Mouse (Mus musculus): ENCODE data around the gene Lamp2. TPM values are rescaled to one million over a fixed set of nuclear protein-coding genes. Genes with fewer than 3 reads are reported as not detected.
"Not testable (repeated sequence)": the region's sequence is repeated elsewhere in the genome, so short reads cannot be mapped to it uniquely, and the experiment has no call there.

Gene Lamp2
- 108 and 120 TPM in 2 replicates for polyA plus RNA-seq (2015; fragmentation: Nextera tagmentation; extraction: Ambion mirVana)

- Histone ChIP-seq H3K27ac (peak within 1 kb of the TSS; percentile 81), H3K4me1 (0 out of 2 replicates have a peak, but pooled peaks cover 2% of the 10 kb centered on the region), H3K9me3 (no peaks in the 10 kb centered on the region), H3K9ac (peak within 1 kb of the TSS; percentile 76), H3K4me3 (peak within 1 kb of the TSS; percentile 58), H3K27me3 (no peaks in the 10 kb centered on the region), H3K36me3 (peaks cover 7% of the 10 kb centered on the region), H3K4me2 (peak within 1 kb of the TSS; percentile 58)
- WGBS, result 18% methylated on average over 47 of the region's 47 CpGs
- ATAC-seq (ENCODE audit: insufficient number of reproducible peaks, insufficient read depth, low FRiP score, low TSS enrichment, low read depth), result peak; percentile 88; the same call in 1 of the 2 replicates
Measured at GRCm38 (mm10) chrX:38455890-38456634, at the start of gene Lamp2. TSS of gene Lamp2 (minus strand) at chrX:38456454.

GRCm38 (mm10) chrX:38504846-38505245 is 48.6 kb upstream of the Lamp2 start:
- 85% methylated on average over 14 of the region's 14 CpGs for WGBS
- no peaks in the 10 kb centered on the region for H3K4me1 ChIP-seq

GRCm38 (mm10) chrX:38502182-38502581 is 45.9 kb upstream of the Lamp2 start:
- H3K27ac ChIP-seq; H3K4me1 ChIP-seq; H3K27me3 ChIP-seq; ATAC-seq (ENCODE audit: insufficient number of reproducible peaks, insufficient read depth, low FRiP score, low TSS enrichment, low read depth); H3K36me3 ChIP-seq; H3K9ac ChIP-seq; H3K4me2 ChIP-seq; H3K9me3 ChIP-seq; H3K4me3 ChIP-seq: not testable (repeated sequence)
- 74% methylated on average over 5 of the region's 5 CpGs for WGBS

More at GRCm38 (mm10) chrX:38504846-38505245, 48.6 kb upstream of the Lamp2 start:
- Histone ChIP-seq H3K9ac (no peak overlapping the region), H3K36me3 (no peaks in the 10 kb centered on the region), H3K27ac (no peak overlapping the region), H3K9me3 (no peaks in the 10 kb centered on the region), H3K27me3 (no peaks in the 10 kb centered on the region), H3K4me3 (no peak overlapping the region), H3K4me2 (no peak overlapping the region)
- no peak for ATAC-seq (ENCODE audit: insufficient number of reproducible peaks, insufficient read depth, low FRiP score, low TSS enrichment, low read depth)

- not testable (repeated sequence) for H3K4me1 ChIP-seq; ATAC-seq (ENCODE audit: insufficient number of reproducible peaks, insufficient read depth, low FRiP score, low TSS enrichment, low read depth); H3K9me3 ChIP-seq; H3K27me3 ChIP-seq; H3K36me3 ChIP-seq; H3K9ac ChIP-seq; H3K27ac ChIP-seq
- peak overlapping the region; percentile 44 for H3K4me2 ChIP-seq
- 28% methylated on average over 20 of the region's 20 CpGs for WGBS
- peak overlapping the region; percentile 20; the same call in 1 of the 2 replicates for H3K4me3 ChIP-seq
Measured at GRCm38 (mm10) chrX:38485464-38485863, 29.2 kb upstream of the Lamp2 start.

- Histone ChIP-seq H3K4me3 (no peak overlapping the region), H3K9me3 (no peaks in the 10 kb centered on the region), H3K36me3 (no peaks in the 10 kb centered on the region), H3K27me3 (no peaks in the 10 kb centered on the region), H3K9ac (no peak overlapping the region), H3K27ac (no peak overlapping the region), H3K4me1 (no peaks in the 10 kb centered on the region), H3K4me2 (no peak overlapping the region)
- WGBS, result 65% methylated on average over 1 of the region's 1 CpGs
- no peak for ATAC-seq (ENCODE audit: insufficient number of reproducible peaks, insufficient read depth, low FRiP score, low TSS enrichment, low read depth)
Measured at GRCm38 (mm10) chrX:38478583-38478982, 22.3 kb upstream of the Lamp2 start.

GRCm38 (mm10) chrX:38473537-38474299 is 17.5 kb upstream of the Lamp2 start:
- Histone ChIP-seq H3K4me3 (peak overlapping the region; percentile 48), H3K9me3 (no peaks in the 10 kb centered on the region), H3K36me3 (no peaks in the 10 kb centered on the region), H3K4me2 (peak overlapping the region; percentile 55), H3K27ac (peak overlapping the region; percentile 90), H3K27me3 (no peaks in the 10 kb centered on the region), H3K9ac (peak overlapping the region; percentile 65), H3K4me1 (no peaks in the 10 kb centered on the region)
- 23% methylated on average over 32 of the region's 32 CpGs for WGBS
- peak; percentile 86; the same call in 1 of the 2 replicates for ATAC-seq (ENCODE audit: insufficient number of reproducible peaks, insufficient read depth, low FRiP score, low TSS enrichment, low read depth)

GRCm38 (mm10) chrX:38473164-38473536 is 16.9 kb upstream of the Lamp2 start:
- H3K4me2 ChIP-seq, result peak overlapping the region; percentile 55
- 22% methylated on average over 10 of the region's 10 CpGs for WGBS
- H3K27me3 ChIP-seq, result no peaks in the 10 kb centered on the region
- peak overlapping the region; percentile 48 for H3K4me3 ChIP-seq
- no peaks in the 10 kb centered on the region for H3K9me3 ChIP-seq
- H3K9ac ChIP-seq, result no peak overlapping the region
- H3K36me3 ChIP-seq, result no peaks in the 10 kb centered on the region
- H3K4me1 ChIP-seq, result no peaks in the 10 kb centered on the region
- ATAC-seq (ENCODE audit: insufficient number of reproducible peaks, insufficient read depth, low FRiP score, low TSS enrichment, low read depth), result no peak
- H3K27ac ChIP-seq, result peak overlapping the region; percentile 90; the same call in 1 of the 2 replicates

- no peak overlapping the region for H3K9ac ChIP-seq
- no peaks in the 10 kb centered on the region for H3K27me3 ChIP-seq
- no peak for ATAC-seq (ENCODE audit: insufficient number of reproducible peaks, insufficient read depth, low FRiP score, low TSS enrichment, low read depth)
- no peaks in the 10 kb centered on the region for H3K4me1 ChIP-seq
- H3K4me3 ChIP-seq, result no peak overlapping the region
- no peak overlapping the region for H3K27ac ChIP-seq
- no peaks in the 10 kb centered on the region for H3K36me3 ChIP-seq
- H3K9me3 ChIP-seq, result no peaks in the 10 kb centered on the region
- no peak overlapping the region for H3K4me2 ChIP-seq
Measured at GRCm38 (mm10) chrX:38466236-38466635, 10.0 kb upstream of the Lamp2 start.

GRCm38 (mm10) chrX:38463160-38463559 is 6.9 kb upstream of the Lamp2 start:
- Histone ChIP-seq H3K4me1 (no peaks in the 10 kb centered on the region), H3K9ac (no peak overlapping the region), H3K4me3 (no peak overlapping the region), H3K36me3 (no peaks in the 10 kb centered on the region), H3K27me3 (no peaks in the 10 kb centered on the region), H3K9me3 (no peaks in the 10 kb centered on the region), H3K27ac (no peak overlapping the region), H3K4me2 (no peak overlapping the region)
- no peak for ATAC-seq (ENCODE audit: insufficient number of reproducible peaks, insufficient read depth, low FRiP score, low TSS enrichment, low read depth)
- WGBS, result 87% methylated on average over 2 of the region's 2 CpGs

- H3K4me2 ChIP-seq, result no peak overlapping the region
- H3K36me3 ChIP-seq, result no peaks in the 10 kb centered on the region
- H3K4me3 ChIP-seq, result no peak overlapping the region
- no peak overlapping the region for H3K27ac ChIP-seq
- no peak for ATAC-seq (ENCODE audit: insufficient number of reproducible peaks, insufficient read depth, low FRiP score, low TSS enrichment, low read depth)
- no peak overlapping the region for H3K9ac ChIP-seq
- no peaks in the 10 kb centered on the region for H3K4me1 ChIP-seq
- WGBS, result 81% methylated on average over 5 of the region's 5 CpGs
- no peaks in the 10 kb centered on the region for H3K9me3 ChIP-seq
- no peaks in the 10 kb centered on the region for H3K27me3 ChIP-seq
Measured at GRCm38 (mm10) chrX:38462101-38462500, 5.8 kb upstream of the Lamp2 start.

GRCm38 (mm10) chrX:38460887-38461286 is 4.6 kb upstream of the Lamp2 start:
- WGBS, result 60% methylated on average over 3 of the region's 3 CpGs
- no peak for ATAC-seq (ENCODE audit: insufficient number of reproducible peaks, insufficient read depth, low FRiP score, low TSS enrichment, low read depth)
- Histone ChIP-seq H3K27ac (no peak overlapping the region), H3K27me3 (no peaks in the 10 kb centered on the region), H3K36me3 (no peaks in the 10 kb centered on the region), H3K4me3 (no peak overlapping the region), H3K4me2 (no peak overlapping the region), H3K4me1 (no peaks in the 10 kb centered on the region), H3K9me3 (no peaks in the 10 kb centered on the region), H3K9ac (no peak overlapping the region)

- no peak overlapping the region for H3K4me2 ChIP-seq
- no peak for ATAC-seq (ENCODE audit: insufficient number of reproducible peaks, insufficient read depth, low FRiP score, low TSS enrichment, low read depth)
Measured at GRCm38 (mm10) chrX:38459076-38459475, 2.8 kb upstream of the Lamp2 start.

More at GRCm38 (mm10) chrX:38459076-38459475, 2.8 kb upstream of the Lamp2 start:
- no peaks in the 10 kb centered on the region for H3K36me3 ChIP-seq
- 0 out of 2 replicates have a peak, but pooled peaks cover 2% of the 10 kb centered on the region for H3K4me1 ChIP-seq
- H3K27ac ChIP-seq, result no peak overlapping the region
- WGBS, result 79% methylated on average over 8 of the region's 8 CpGs
- H3K4me3 ChIP-seq, result no peak overlapping the region
- H3K9me3 ChIP-seq, result no peaks in the 10 kb centered on the region
- no peaks in the 10 kb centered on the region for H3K27me3 ChIP-seq
- H3K9ac ChIP-seq, result no peak overlapping the region

Measured in embryonic facial prominence, embryonic 13.5 days (tissue).